ENCODE assay signal across 10 mouse cellular contexts in the genomic region with DNA sequence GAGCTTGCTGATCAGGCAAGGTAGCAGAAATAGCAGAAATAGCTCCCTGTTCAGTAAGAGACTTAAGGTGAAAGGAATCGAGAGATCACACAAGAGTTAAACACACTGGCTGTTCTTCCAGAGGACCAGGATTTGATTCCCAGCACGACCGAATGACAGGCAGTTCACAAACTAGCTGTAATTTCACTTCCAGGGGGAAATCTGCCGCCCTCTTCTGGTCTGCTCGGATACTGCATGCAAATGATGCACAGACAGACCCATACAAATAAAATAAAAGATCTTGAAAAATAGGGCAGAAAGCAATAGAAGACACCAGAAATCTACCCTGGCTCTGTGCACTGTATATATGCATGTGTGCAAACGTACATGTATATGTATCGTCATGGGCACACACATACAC. TPM values are rescaled to one million over a fixed set of nuclear protein-coding genes. Genes with fewer than 3 reads are reported as not detected.
DNase-seq lines count a peak whose midpoint lies in the region; ATAC-seq and TF ChIP-seq lines count a peak whose summit lies in the region.
"Had no signal": no experiment of that assay in that cellular context is flagged by ENCODE, and none has a peak within 500 bp of the region (broad histone marks: within the 10 kb centered on the region; RNA-seq: fewer than 3 reads in every experiment).

No protein-coding gene starts in this region.

- intact Hi-C loops in left cerebral cortex, adult 2 months (cut with DNase I): no loop called here

- peak; percentile 47 for TF ChIP-seq CTCF in left cerebral cortex, adult 2 months (IDR thresholded peaks at IDR 0.05)

- no peak for ATAC-seq in erythroid progenitor cell, adult 5-6 weeks (replicated peaks; ENCODE audit: low FRiP score, poor library complexity, severe bottlenecking)
- ATAC-seq: midbrain, embryonic 16.5 days had no signal

- H3K27ac ChIP-seq in left cerebral cortex, adult 2 months: no peak overlapping the region

- H3K4me3 ChIP-seq in left cerebral cortex, adult 2 months: no peak overlapping the region

- peak; percentile 38 for DNase-seq in adrenal gland, postnatal 14 days
- DNase-seq in adrenal gland, adult 8-10 months: no peak
- DNase-seq in left cerebral cortex, adult 2 months (ENCODE audit: extremely low spot score in 1 of 2, low spot score in 2 of 2): no peak
- DNase-seq in left cerebral cortex, adult 8-10 months (ENCODE audit: low spot score in 2 of 2): no peak
- peak; percentile 76 for DNase-seq in R1 (ENCODE audit: low read depth, low spot score)
- peak; percentile 50 for DNase-seq in retina, postnatal 1 day
- DNase-seq in cerebellum, adult 9-10 months: no peak
- DNase-seq: gastrocnemius, postnatal 14 days had no signal

RNA-seq across cellular contexts. Expression of a gene that starts 2.3 kb away (rescaled TPM):
- total RNA-seq in adrenal gland, postnatal 14 days (2021): 24.9 and 26.4 TPM in 2 replicates
- 10 to 100 TPM; 30.5 to 53.5 (median 41.9) TPM for total RNA-seq in adrenal gland, adult 8-10 months (2022)
- 10 to 100 TPM; 94.8 to 95.0 TPM for total RNA-seq in left cerebral cortex, adult 2 months (2021)
- total RNA-seq in left cerebral cortex, adult 8-10 months (2022): 10 to 100 TPM; 87.2 to 95.6 (median 91.6) TPM
- 16.9 and 28.5 TPM in 2 replicates for total RNA-seq in erythroid progenitor cell, adult 5-6 weeks (2015; ENCODE audit: low replicate concordance)
- total RNA-seq in erythroid progenitor cell, adult 5-6 weeks (2017; ENCODE audit: low replicate concordance): 0.15 and 0.39 TPM in 2 replicates

RNA-seq across cellular contexts. Expression of a gene that starts 22.6 kb away (rescaled TPM):
- total RNA-seq in adrenal gland, postnatal 14 days (2021): 3.3 and 5.6 TPM in 2 replicates
- 1 to 10 TPM in 2 of 4 experiments, under 1 TPM in 2; 0.22 to 1.4 (median 0.94) TPM for total RNA-seq in adrenal gland, adult 8-10 months (2022)
- 10 to 100 TPM in 1 of 2 experiments, 1 to 10 TPM in 1; 9.4 to 12.8 TPM for total RNA-seq in left cerebral cortex, adult 2 months (2021)
- total RNA-seq in left cerebral cortex, adult 8-10 months (2022): 1 to 10 TPM; 6.0 to 8.4 (median 6.8) TPM
- total RNA-seq in erythroid progenitor cell, adult 5-6 weeks (2015; ENCODE audit: low replicate concordance): not detected in 2 replicates
- total RNA-seq in erythroid progenitor cell, adult 5-6 weeks (2017; ENCODE audit: low replicate concordance): not detected in 2 replicates

RNA-seq across cellular contexts. Expression of a gene that starts 47.4 kb away (rescaled TPM):
- total RNA-seq in adrenal gland, postnatal 14 days (2021): 136 TPM in 2 replicates
- 100 to 1,000 TPM; 210 to 255 (median 217) TPM for total RNA-seq in adrenal gland, adult 8-10 months (2022)
- 100 to 1,000 TPM; 256 to 271 TPM for total RNA-seq in left cerebral cortex, adult 2 months (2021)
- 100 to 1,000 TPM; 256 to 283 (median 275) TPM for total RNA-seq in left cerebral cortex, adult 8-10 months (2022)
- total RNA-seq in erythroid progenitor cell, adult 5-6 weeks (2015; ENCODE audit: low replicate concordance): 149 and 151 TPM in 2 replicates
- 75.7 and 75.9 TPM in 2 replicates for total RNA-seq in erythroid progenitor cell, adult 5-6 weeks (2017; ENCODE audit: low replicate concordance)

Comparison
In these comparisons a context has a peak if more than half of its experiments do, and no peak if none do; other contexts are left out.
1. DNase-seq: peak in adrenal gland, postnatal 14 days (single experiment), R1 (single experiment) and retina, postnatal 1 day (single experiment); none in adrenal gland, adult 8-10 months (single experiment), left cerebral cortex, adult 2 months (0 of 2), left cerebral cortex, adult 8-10 months (0 of 2) and cerebellum, adult 9-10 months (single experiment).